Mouse (Mus musculus): ENCODE data around the gene Babam1.

DNA sequence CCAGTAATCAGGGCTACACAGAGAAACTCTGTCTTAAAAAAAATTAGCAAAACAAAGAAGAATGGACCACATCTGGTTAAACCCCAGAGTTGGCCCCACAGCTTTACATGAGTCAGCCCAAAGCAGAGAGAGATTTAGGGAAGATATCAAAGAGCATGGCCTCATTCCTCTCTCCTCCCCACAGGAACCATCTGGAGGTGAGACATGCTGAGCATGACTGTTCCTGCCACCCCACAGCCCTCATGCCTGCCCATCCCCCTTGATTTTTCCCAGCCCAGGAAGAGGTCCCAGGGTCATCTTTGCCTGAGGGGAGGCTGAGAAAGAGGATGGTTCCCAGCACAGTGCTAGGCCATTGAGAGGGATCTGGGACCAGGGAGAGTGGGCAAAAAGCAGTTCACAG, 28.3 kb upstream of the Babam1 start:
- TF ChIP-seq CTCF (IDR thresholded peaks at IDR 0.05; ENCODE audit: low read depth) (no peak), EP300 (optimal IDR thresholded peaks at IDR 0.05) (no peak)
